Mouse (Mus musculus): ENCODE results near the gene 6720489N17Rik. TPM values are rescaled to one million over a fixed set of nuclear protein-coding genes. Genes with fewer than 3 reads are reported as not detected.

Gene 6720489N17Rik
- 2.5 to 6.8 TPM (median 3.5 TPM) in 4 replicates for total RNA-seq (2023; ENCODE audit: inconsistent age)

GRCm38 (mm10) chr13:62623577-62624276 lies at the start of gene 6720489N17Rik:
6720489N17Rik (minus strand) TSS chr13:62624182.

GRCm38 (mm10) chr13:62571099-62571498 lies 52.9 kb downstream of the 6720489N17Rik start, which contains the start of gene Zfp934:
Zfp934 (minus strand) TSS chr13:62571199.

GRCm38 (mm10) chr13:62558189-62559110 lies 65.5 kb downstream of the 6720489N17Rik start, which contains the start of gene Zfp935:
Zfp935 (minus strand) TSS chr13:62558511.

Other genes with a start within 250 kb of the 6720489N17Rik start
- gene Gm3604, start 241.0 kb downstream of the 6720489N17Rik start, total RNA-seq (2023; ENCODE audit: inconsistent age) = 0.80 to 2.1 TPM (median 1.3 TPM) in 4 replicates
- 12.7 to 16.9 TPM (median 14.0 TPM) in 4 replicates for gene Gm49359, start 157.3 kb downstream of the 6720489N17Rik start, total RNA-seq (2023; ENCODE audit: inconsistent age)
- 3.7 TPM in 1 of 4 replicates, not detected in the others for gene Zfp935, start 65.7 kb downstream of the 6720489N17Rik start, total RNA-seq (2023; ENCODE audit: inconsistent age)
- gene Zfp934, start 53.0 kb downstream of the 6720489N17Rik start, total RNA-seq (2023; ENCODE audit: inconsistent age) = 8.1 to 10.7 TPM (median 9.1 TPM) in 4 replicates
- 12.8 to 20.3 TPM (median 16.5 TPM) in 4 replicates for gene Platr25, start 136.5 kb upstream of the 6720489N17Rik start, total RNA-seq (2023; ENCODE audit: inconsistent age)
- gene Gm5141, start 161.6 kb upstream of the 6720489N17Rik start, total RNA-seq (2023; ENCODE audit: inconsistent age) = 2.0 to 3.3 TPM (median 2.7 TPM) in 4 replicates
- not detected in 4 replicates for gene Fbp2, start 234.2 kb upstream of the 6720489N17Rik start, total RNA-seq (2023; ENCODE audit: inconsistent age)